8 mouse cellular contexts compared by ENCODE assay signal in the genomic region with DNA sequence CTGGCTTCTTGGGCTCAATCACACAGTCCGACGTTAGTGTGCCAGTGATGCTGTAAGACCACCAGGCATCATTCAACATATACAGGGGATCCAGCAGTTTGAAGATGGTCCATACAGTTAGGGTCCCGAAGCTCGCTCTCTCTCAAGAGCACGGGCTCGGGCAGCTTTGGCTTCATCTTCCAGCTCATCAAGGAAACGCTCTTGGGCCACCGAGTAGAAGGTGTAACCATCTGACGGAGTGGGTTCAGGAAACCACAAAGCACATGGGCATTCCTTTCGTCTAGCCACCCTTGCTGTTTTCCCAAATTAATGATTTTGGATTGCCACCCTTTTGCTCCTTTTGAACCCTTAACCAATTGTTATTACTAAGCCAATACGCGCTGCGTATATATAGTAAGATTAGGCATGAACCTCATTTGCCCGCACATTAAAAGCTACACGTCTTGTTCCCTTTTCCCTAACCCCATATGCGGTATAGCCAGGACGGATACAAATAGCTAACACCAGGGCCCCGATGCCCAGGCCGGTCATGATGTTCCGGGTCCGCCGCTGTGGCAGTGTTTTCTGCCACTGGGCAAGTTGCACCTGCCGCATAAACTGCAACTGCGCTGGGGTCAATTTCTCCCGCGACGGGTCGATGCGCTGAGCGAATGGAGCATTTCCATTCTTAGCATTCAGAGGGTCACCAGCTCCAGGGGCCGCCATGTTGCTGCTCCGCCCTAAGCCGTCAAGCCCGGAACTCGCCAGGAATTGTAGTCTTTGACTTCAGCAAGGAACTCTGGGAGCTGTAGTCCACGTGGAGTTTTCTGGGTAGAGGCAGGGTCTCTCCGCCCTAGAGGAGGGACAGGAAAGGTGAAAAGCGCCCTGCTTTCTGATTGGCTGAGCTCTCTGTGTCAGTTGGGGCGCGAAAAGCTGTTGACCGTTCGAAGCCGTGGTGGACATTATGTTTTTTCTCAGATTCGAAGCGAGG. TPM values are rescaled to one million over a fixed set of nuclear protein-coding genes. Genes with fewer than 3 reads are reported as not detected.
DNase-seq lines count a peak whose midpoint lies in the region; ATAC-seq and TF ChIP-seq lines count a peak whose summit lies in the region.

A gene (plus strand): TSS at position 790 of the 970 bp plus-strand sequence.
A gene (minus strand): TSS at position 892 of the 970 bp plus-strand sequence.

- no peaks in the 10 kb centered on the region for H3K9me3 ChIP-seq in heart, embryonic 13.5 days
- H3K9me3 ChIP-seq in kidney, postnatal 0 days (replicated peaks; ENCODE audit: low read length) = no peaks in the 10 kb centered on the region

- H3K36me3 ChIP-seq in heart, embryonic 13.5 days = peaks cover 25% of the 10 kb centered on the region
- H3K36me3 ChIP-seq in kidney, postnatal 0 days (ENCODE audit: insufficient read depth, low read length) = 0 out of 2 replicates have a peak, but pooled peaks cover 9% of the 10 kb centered on the region
- no peaks in the 10 kb centered on the region for H3K36me3 ChIP-seq in liver, adult 2 months (ENCODE audit: control insufficient read depth, insufficient read depth, low read length)
- H3K36me3 ChIP-seq in myocyte (ENCODE audit: control insufficient read depth, insufficient read depth) = no peaks in the 10 kb centered on the region

- peaks cover 9% of the 10 kb centered on the region; the same call in 1 of the 2 replicates for H3K27me3 ChIP-seq in heart, embryonic 13.5 days (replicated peaks)
- H3K27me3 ChIP-seq in kidney, postnatal 0 days (ENCODE audit: insufficient read depth, low read length) = no peaks in the 10 kb centered on the region
- no peaks in the 10 kb centered on the region for H3K27me3 ChIP-seq in liver, adult 2 months (ENCODE audit: control insufficient read depth, insufficient read depth, low read length)
- no peaks in the 10 kb centered on the region for H3K27me3 ChIP-seq in myocyte (ENCODE audit: control insufficient read depth, insufficient read depth, insufficient read length)

- peak within 1 kb of the TSS; percentile 90 for H3K9ac ChIP-seq in heart, embryonic 13.5 days
- peak within 1 kb of the TSS; percentile 75 for H3K9ac ChIP-seq in kidney, postnatal 0 days (ENCODE audit: low read depth, low read length)
- H3K9ac ChIP-seq in liver, adult 2 months (ENCODE audit: low read depth, low read length) = peak within 1 kb of the TSS; percentile 86

- H3K4me2 ChIP-seq in heart, embryonic 13.5 days = peak within 1 kb of the TSS; percentile 82
- H3K4me2 ChIP-seq in kidney, postnatal 0 days (ENCODE audit: low read length) = peak within 1 kb of the TSS; percentile 82
- H3K4me2 ChIP-seq in myocyte (ENCODE audit: low read depth) = peak within 1 kb of the TSS; percentile 96

- no peaks in the 10 kb centered on the region for H3K79me2 ChIP-seq in liver, adult 2 months (ENCODE audit: control insufficient read depth, insufficient read depth, low read length)
- H3K79me2 ChIP-seq in myocyte (ENCODE audit: control insufficient read depth, insufficient read depth) = no peaks in the 10 kb centered on the region

- H3K27ac ChIP-seq in brown adipose tissue, adult 24 weeks (replicated peaks; ENCODE audit: low read depth, low read length) = peak within 1 kb of the TSS; percentile 66
- H3K27ac ChIP-seq in heart, embryonic 13.5 days (replicated peaks) = peak within 1 kb of the TSS; percentile 76
- peak within 1 kb of the TSS; percentile 89 for H3K27ac ChIP-seq in kidney, postnatal 0 days
- H3K27ac ChIP-seq in liver, adult 2 months (replicated peaks; ENCODE audit: insufficient read depth, low read depth, low read length) = peak within 1 kb of the TSS; percentile 75

- ATAC-seq in erythroid progenitor cell, adult 5-6 weeks (replicated peaks; ENCODE audit: low FRiP score, poor library complexity, severe bottlenecking) = peak; percentile 97
- ATAC-seq in heart, embryonic 13.5 days (ENCODE audit: extremely low read depth, insufficient number of reproducible peaks, low FRiP score, low TSS enrichment) = peak; percentile 76; the same call in 1 of the 2 replicates
- peak; percentile 84 for ATAC-seq in kidney, postnatal 0 days (replicated peaks; ENCODE audit: low FRiP score, low read depth)

- peaks cover 17% of the 10 kb centered on the region for H3K4me1 ChIP-seq in brown adipose tissue, adult 24 weeks (ENCODE audit: control insufficient read depth, insufficient read depth, insufficient read length, low read length)
- H3K4me1 ChIP-seq in heart, embryonic 13.5 days = peaks cover 32% of the 10 kb centered on the region
- peaks cover 44% of the 10 kb centered on the region for H3K4me1 ChIP-seq in kidney, postnatal 0 days (replicated peaks; ENCODE audit: insufficient read depth, low read length)
- peaks cover 9% of the 10 kb centered on the region for H3K4me1 ChIP-seq in liver, adult 2 months (ENCODE audit: control insufficient read depth, insufficient read depth, low read length)

- H3K4me3 ChIP-seq in brown adipose tissue, adult 24 weeks (ENCODE audit: insufficient read depth, low read depth, low read length) = peak within 1 kb of the TSS; percentile 78
- peak within 1 kb of the TSS; percentile 84 for H3K4me3 ChIP-seq in heart, embryonic 13.5 days
- peak within 1 kb of the TSS; percentile 59 for H3K4me3 ChIP-seq in kidney, postnatal 0 days (replicated peaks; ENCODE audit: low read depth, low read length)
- peak within 1 kb of the TSS; percentile 92 for H3K4me3 ChIP-seq in liver, adult 2 months (ENCODE audit: insufficient read depth, low read depth, low read length)
- H3K4me3 ChIP-seq in myocyte = peak within 1 kb of the TSS; percentile 57

- DNase-seq in CD8-positive naive resting alpha-beta T cell, adult 2 months (ENCODE audit: low read depth in 2 of 2, low spot score in 2 of 2) = peak; percentile 50 to 64
- DNase-seq in kidney, postnatal 0 days (ENCODE audit: low spot score) = peak; percentile 98
- peak; percentile 94 for DNase-seq in liver, adult 2 months (ENCODE audit: extremely low read depth, low read depth, low spot score)
- peak; percentile 78 to 87 for DNase-seq in spleen, postnatal 4 days (ENCODE audit: low spot score in 2 of 2)

- H3ac ChIP-seq in myocyte (ENCODE audit: control insufficient read depth, insufficient read length) = peak within 1 kb of the TSS; percentile 3

- WGBS in heart, embryonic 13.5 days = 7% methylated on average over 45 of the region's 45 CpGs
- 7% methylated on average over 45 of the region's 45 CpGs for WGBS in kidney, postnatal 0 days
- 4% methylated on average over 45 of the region's 45 CpGs for WGBS in liver, adult 2 months

- TF ChIP-seq CTCF in kidney, postnatal 0 days (IDR thresholded peaks at IDR 0.05; ENCODE audit: low read depth) = peak; percentile 34; the same call in 1 of the 2 replicates
- TF ChIP-seq CTCF in liver, adult 2 months (IDR thresholded peaks at IDR 0.05; ENCODE audit: low read depth, low read length) = peak; percentile 2; the same call in 1 of the 2 replicates

- peak; percentile 64 for TF ChIP-seq POLR2A in liver, adult 2 months (IDR thresholded peaks at IDR 0.05; ENCODE audit: extremely low read depth, insufficient read depth, low read length)
- peak; percentile 79 for TF ChIP-seq POLR2A in myocyte (IDR thresholded peaks at IDR 0.05; ENCODE audit: insufficient read length, low read depth)

TF ChIP-seq in myocyte, 11 proteins besides CTCF, POLR2A, EP300 and RAD21:
- TF ChIP-seq TCF3 (IDR thresholded peaks at IDR 0.05; ENCODE audit: insufficient read length, low read depth) (no peak), MYOD1 (IDR thresholded peaks at IDR 0.05; ENCODE audit: control insufficient read depth in 1 of 3, insufficient read length in 2 of 3, low read depth in 2 of 3) (no peak), MYOG (IDR thresholded peaks at IDR 0.05; ENCODE audit: control insufficient read depth in 1 of 3, insufficient read depth in 1 of 3, insufficient read length in 2 of 3, low read depth in 2 of 3) (no peak), E2F4 (IDR thresholded peaks at IDR 0.05; ENCODE audit: insufficient read depth) (no peak), POLR2AphosphoS2 (IDR thresholded peaks at IDR 0.05; ENCODE audit: insufficient read length, low read depth) (peak; percentile 69), REST (IDR thresholded peaks at IDR 0.05; ENCODE audit: insufficient read depth, insufficient read length) (no peak), USF1 (IDR thresholded peaks at IDR 0.05; ENCODE audit: low read depth) (no peak), CEBPB (IDR thresholded peaks at IDR 0.05; ENCODE audit: insufficient read depth, poor library complexity, severe bottlenecking) (no peak)
TF ChIP-seq in myocyte: peak in this region for 1.

RNA-seq across cellular contexts. Expression of the first gene that starts in this region (rescaled TPM):
- 0.75 and 0.79 TPM in 2 replicates for polyA plus RNA-seq in brown adipose tissue, adult 24 weeks (2012; ENCODE audit: insufficient read depth, insufficient read length, missing spikeins)
- total RNA-seq in erythroid progenitor cell, adult 5-6 weeks (2015; ENCODE audit: low replicate concordance) = 5.8 and 10.1 TPM in 2 replicates
- total RNA-seq in erythroid progenitor cell, adult 5-6 weeks (2017; ENCODE audit: low replicate concordance) = 11.1 and 11.6 TPM in 2 replicates
- 0.48 and 0.65 TPM in 2 replicates for polyA plus RNA-seq in heart, embryonic 13.5 days (2015; fragmentation: Nextera tagmentation; extraction: Ambion mirVana)
- 1.5 and 2.0 TPM in 2 replicates for polyA plus RNA-seq in kidney, postnatal 0 days (2015; fragmentation: Nextera tagmentation; extraction: Ambion mirVana)
- total RNA-seq in liver, adult 2 months (2014; rRNA removed) = not detected in 2 replicates
- not detected in 2 replicates for polyA plus RNA-seq in liver, adult 2 months (2012; rRNA removed)
- polyA plus RNA-seq in myocyte (2012; fragmentation: generic; extraction: Trizol) = 0.07 TPM

RNA-seq across cellular contexts. Expression of the second gene that starts in this region (rescaled TPM):
- 134 and 144 TPM in 2 replicates for polyA plus RNA-seq in brown adipose tissue, adult 24 weeks (2012; ENCODE audit: insufficient read depth, insufficient read length, missing spikeins)
- total RNA-seq in erythroid progenitor cell, adult 5-6 weeks (2015; ENCODE audit: low replicate concordance) = 19.8 and 33.1 TPM in 2 replicates
- total RNA-seq in erythroid progenitor cell, adult 5-6 weeks (2017; ENCODE audit: low replicate concordance) = 5.3 and 16.2 TPM in 2 replicates
- polyA plus RNA-seq in heart, embryonic 13.5 days (2015; fragmentation: Nextera tagmentation; extraction: Ambion mirVana) = 165 and 171 TPM in 2 replicates
- polyA plus RNA-seq in kidney, postnatal 0 days (2015; fragmentation: Nextera tagmentation; extraction: Ambion mirVana) = 209 and 211 TPM in 2 replicates
- 74.7 and 96.8 TPM in 2 replicates for total RNA-seq in liver, adult 2 months (2014; rRNA removed)
- 289 and 376 TPM in 2 replicates for polyA plus RNA-seq in liver, adult 2 months (2012; rRNA removed)
- polyA plus RNA-seq in myocyte (2012; fragmentation: generic; extraction: Trizol) = 155 TPM

Comparison
In these comparisons a context has a peak if more than half of its experiments do, and no peak if none do; other contexts are left out.
1. Peak in every context shown above with its lines: DNase-seq, ATAC-seq, H3K4me3 ChIP-seq and H3K27ac ChIP-seq.